Mouse (Mus musculus) heart, postnatal 36 days (tissue): ENCODE measurements around the gene Asrgl1. TPM values are rescaled to one million over a fixed set of nuclear protein-coding genes. Genes with fewer than 3 reads are reported as not detected.

Experiments used
- DNase-seq, 2 experiments: peaks; one replicate each; pipeline ENCODE4 v3.0.0; 2021 to 2022
- intact Hi-C: fragments of 180-260 bp; cut with DNase I; formaldehyde crosslinking; loops from one replicate; pipeline ENCODE4 v1.15.1; 2025
- total RNA-seq, 2 experiments: library from RNA; stranded (reverse); gene quantifications; 2 replicates each; pipeline ENCODE4 v1.2.3; 2021

The Asrgl1 gene
- total RNA-seq, 2 experiments from 2014 or later, result 24.3 to 28.4 TPM

- intact Hi-C loops, result loop anchor here (5.0 kb wide), 1 partner anchor 42 kb away; no protein-coding TSS in a partner anchor
- DNase-seq, result no peak
These were observed 61.0 kb downstream of the Asrgl1 start for GRCm38 (mm10) chr19:9074424-9074823.

- peak; percentile 40 to 61 for DNase-seq
- intact Hi-C loops, result loop anchor here (5.0 kb wide), 1 partner anchor 42 kb away; no protein-coding TSS in a partner anchor
These were observed 61.5 kb downstream of the Asrgl1 start for GRCm38 (mm10) chr19:9073776-9074411.

- intact Hi-C loops, result loop anchor here (5.0 kb wide), 1 partner anchor 40 kb away; no protein-coding TSS in a partner anchor
- DNase-seq, result no peak
These were observed 63.3 kb downstream of the Asrgl1 start for GRCm38 (mm10) chr19:9072157-9072530.

DNA sequence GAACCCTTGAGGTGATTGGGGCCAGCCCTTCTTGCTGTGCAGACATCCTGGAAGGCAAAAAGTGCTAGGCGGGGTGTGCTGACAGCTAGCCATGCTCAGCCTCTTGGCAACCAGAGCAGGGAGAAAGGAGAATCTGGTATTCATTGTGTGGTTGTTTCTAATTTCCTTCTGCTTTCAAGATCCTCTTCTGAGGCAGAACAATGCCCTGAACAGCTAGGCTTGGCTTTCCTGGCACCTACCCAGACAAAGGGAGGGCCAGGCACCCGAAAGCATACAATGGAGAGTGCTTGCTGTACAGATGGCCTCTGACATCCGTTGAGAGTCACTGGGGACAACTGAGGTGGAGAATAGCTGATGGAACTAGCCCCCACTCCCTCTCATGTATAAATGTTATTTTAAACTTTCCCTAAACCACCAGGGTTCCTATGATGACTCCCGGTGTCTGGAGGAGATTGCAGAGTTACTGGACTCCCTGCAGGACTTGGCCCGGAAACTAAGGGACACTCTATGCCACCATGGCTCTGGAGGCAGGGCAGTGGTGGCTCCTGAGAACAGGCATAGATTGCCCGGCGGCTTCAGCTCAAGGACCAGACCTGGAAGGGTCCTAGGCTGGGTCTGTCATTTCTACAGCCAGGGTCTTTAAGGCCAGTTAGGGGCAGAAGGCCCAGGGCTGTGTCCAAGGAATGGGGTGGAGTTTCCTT is 63.8 kb downstream of the Asrgl1 start:
- intact Hi-C loops, result loop anchor here (5.0 kb wide), 1 partner anchor 39 kb away; no protein-coding TSS in a partner anchor
- peak; percentile 74 to 77 for DNase-seq

DNA sequence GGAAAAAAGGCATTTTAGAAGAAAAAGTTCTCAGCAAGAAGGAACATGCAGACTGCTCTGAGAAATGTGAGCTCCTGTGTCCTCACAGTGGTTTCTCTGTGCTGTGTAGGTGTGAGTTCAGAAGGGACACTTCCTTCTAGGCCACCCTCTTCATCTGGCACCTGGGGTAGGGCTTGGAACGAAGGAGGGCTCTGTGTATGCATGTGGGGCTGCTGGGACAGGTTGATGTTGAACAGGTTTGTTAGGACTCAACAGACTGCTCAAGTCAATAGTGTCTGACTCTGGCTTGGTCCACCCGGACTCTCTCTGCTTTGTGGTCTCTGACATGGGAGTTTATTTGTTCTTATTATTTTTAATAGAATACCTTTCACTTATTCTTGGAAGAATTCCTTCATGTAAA is 65.1 kb downstream of the Asrgl1 start:
- intact Hi-C loops, result loop anchor here (5.0 kb wide), 1 partner anchor 38 kb away; no protein-coding TSS in a partner anchor
- no peak for DNase-seq

GRCm38 (mm10) chr19:9069687-9070307 is 65.6 kb downstream of the Asrgl1 start:
- no peak for DNase-seq
- intact Hi-C loops, result loop anchor here (5.0 kb wide), 1 partner anchor 37 kb away; no protein-coding TSS in a partner anchor

DNA sequence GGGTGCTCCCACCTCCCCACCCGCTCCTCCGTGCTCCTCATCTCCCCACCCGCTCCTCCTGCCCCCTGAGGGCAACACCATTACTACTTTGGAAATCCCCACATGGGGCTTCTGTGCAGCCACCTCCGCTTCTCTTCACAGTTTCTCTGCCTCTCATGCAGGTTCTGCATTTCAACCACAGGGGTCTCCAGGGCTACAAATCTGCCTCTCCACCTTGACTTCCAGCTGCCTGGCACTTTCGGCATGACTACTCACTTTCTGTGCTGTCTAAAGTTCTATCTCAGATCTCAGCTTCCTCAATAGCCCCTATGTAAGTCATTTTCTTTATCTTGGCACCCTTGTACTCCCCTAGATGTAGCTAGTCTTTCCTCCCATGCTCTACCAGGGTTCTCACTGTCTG is 68.1 kb downstream of the Asrgl1 start:
- intact Hi-C loops, result no loop called here

DNA sequence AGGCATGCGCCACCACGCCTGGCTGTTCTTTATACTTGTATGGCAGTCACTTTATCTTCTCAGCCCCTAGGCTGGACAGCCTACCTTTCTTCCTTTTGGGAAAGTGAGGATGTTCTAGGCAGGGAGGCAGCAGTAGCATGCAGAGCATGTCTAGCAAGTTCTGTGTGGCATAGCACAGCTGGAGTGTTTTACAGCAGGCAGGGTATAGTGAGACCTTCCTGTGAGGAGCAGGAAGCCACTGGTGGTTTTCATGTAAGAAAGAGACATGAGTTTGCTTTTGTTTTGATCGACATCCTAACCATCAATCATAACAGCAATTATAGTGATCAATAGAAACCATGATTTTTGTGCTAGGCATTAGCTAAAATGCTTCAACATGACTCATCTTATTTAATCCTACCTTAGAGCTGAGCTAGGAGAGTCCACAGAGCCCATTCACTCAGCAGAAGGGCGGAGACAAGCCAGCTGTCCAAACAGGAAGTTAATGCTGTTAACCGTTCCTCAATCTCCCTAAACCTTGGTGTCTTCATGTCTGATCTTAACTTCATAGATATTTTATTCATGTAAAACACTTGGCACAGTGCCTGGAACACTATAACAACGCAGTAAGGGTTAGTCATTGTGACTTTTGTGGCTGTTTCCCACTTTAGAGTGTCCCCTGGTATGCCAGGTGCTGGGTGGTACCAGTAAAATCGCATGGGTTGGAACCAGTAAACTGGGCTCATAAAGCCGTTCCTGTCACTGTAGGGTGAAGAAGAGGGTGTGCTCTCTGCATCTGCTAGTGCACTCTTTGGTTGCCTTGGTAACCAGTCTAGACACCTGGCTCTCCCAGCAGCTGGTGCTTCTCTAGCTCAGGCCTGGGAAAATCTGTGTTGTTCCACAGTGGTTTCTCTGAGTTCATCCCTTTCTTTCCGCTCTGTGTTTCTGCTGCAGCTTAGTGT is 69.5 kb downstream of the Asrgl1 start:
- DNase-seq, result no peak
- intact Hi-C loops, result no loop called here

More for the DNA sequence above, 68.1 kb downstream of the Asrgl1 start:
- no peak for DNase-seq

DNA sequence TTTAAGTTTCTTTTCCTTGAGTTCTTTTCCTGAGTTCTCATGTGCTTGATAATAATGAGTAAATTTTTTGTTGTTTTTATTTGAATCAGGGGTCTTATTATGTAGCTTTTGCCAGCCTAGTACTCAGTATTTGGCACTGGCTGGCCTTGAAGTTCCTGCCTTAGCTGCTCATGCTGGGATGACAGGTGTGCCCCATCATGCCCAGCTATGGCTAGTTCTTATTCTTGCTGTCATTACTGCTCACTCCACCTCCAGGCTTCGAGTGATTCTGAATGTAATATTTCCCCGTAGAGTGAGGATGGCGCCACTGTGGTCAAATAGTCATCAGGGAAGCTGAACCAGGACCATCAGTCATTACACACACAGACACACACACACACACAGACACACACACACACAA is 71.6 kb downstream of the Asrgl1 start:
- intact Hi-C loops, result no loop called here
- no peak for DNase-seq

GRCm38 (mm10) chr19:9062822-9063221 is 72.6 kb downstream of the Asrgl1 start:
- intact Hi-C loops, result no loop called here
- DNase-seq, result no peak

GRCm38 (mm10) chr19:9061221-9061893 is 74.1 kb downstream of the Asrgl1 start:
- DNase-seq, result no peak
- intact Hi-C loops, result no loop called here

- intact Hi-C loops, result no loop called here
- peak in 1 of 2 experiments; percentile 41 for DNase-seq
These were observed 75.3 kb downstream of the Asrgl1 start for GRCm38 (mm10) chr19:9060103-9060502.

Other genes with a start within 250 kb of the Asrgl1 start
- 10 to 100 TPM; 18.7 to 20.4 TPM for gene 1810009A15Rik, start 246.8 kb downstream of the Asrgl1 start, total RNA-seq
- gene Gm49416, start 246.7 kb downstream of the Asrgl1 start, total RNA-seq, result not detected
- gene Ints5, start 242.6 kb downstream of the Asrgl1 start, total RNA-seq, result 10 to 100 TPM; 11.5 to 13.6 TPM
- 10 to 100 TPM; 48.5 to 52.2 TPM for gene Ganab, start 237.6 kb downstream of the Asrgl1 start, total RNA-seq
- gene B3gat3, start 215.3 kb downstream of the Asrgl1 start, total RNA-seq, result 10 to 100 TPM; 34.5 to 37.6 TPM
- 10 to 100 TPM; 19.8 to 30.2 TPM for gene Rom1, start 206.3 kb downstream of the Asrgl1 start, total RNA-seq
- 10 to 100 TPM in 1 of 2 experiments, 1 to 10 TPM in 1; 9.5 to 11.0 TPM for gene Eml3, start 206.1 kb downstream of the Asrgl1 start, total RNA-seq
- gene Mta2, start 193.8 kb downstream of the Asrgl1 start, total RNA-seq, result 10 to 100 TPM; 33.2 to 38.5 TPM
- gene Tut1, start 181.8 kb downstream of the Asrgl1 start, total RNA-seq, result 1 to 10 TPM; 8.1 to 8.9 TPM
- 100 to 1,000 TPM; 246 to 250 TPM for gene Eef1g, start 168.6 kb downstream of the Asrgl1 start, total RNA-seq
- gene Ahnak, start 146.4 kb downstream of the Asrgl1 start, total RNA-seq, result 100 to 1,000 TPM; 362 to 377 TPM
- gene Scgb1a1, start 47.7 kb downstream of the Asrgl1 start, total RNA-seq, result not detected